Mouse (Mus musculus): ENCODE measurements around the gene Arhgap15.

DNA sequence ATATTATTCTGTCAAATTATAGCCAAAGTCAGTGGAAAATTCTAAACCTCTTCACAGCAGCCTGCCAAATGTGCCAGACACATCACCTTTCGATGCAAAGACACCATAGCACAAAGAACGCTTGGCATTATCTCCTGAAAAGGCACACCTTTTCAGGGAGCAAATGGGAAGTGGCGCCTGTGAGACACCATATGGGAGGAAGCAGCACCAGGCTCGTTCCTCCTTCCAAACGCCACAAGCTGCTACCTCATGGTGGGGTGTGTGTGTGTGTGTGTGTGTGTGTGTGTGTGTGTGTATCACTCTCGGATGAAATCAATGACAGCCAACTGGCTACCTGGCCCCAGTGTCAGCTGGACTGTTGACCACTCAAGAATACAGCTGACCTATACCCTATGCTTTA is 551.8 kb downstream of the Arhgap15 start:
- TF ChIP-seq POLR2A (IDR thresholded peaks at IDR 0.05; ENCODE audit: extremely low read depth, insufficient read depth, low read length) (no peak), CTCF (IDR thresholded peaks at IDR 0.05; ENCODE audit: low read depth, low read length) (no peak)
